ENCODE assay signal across 10 mouse cellular contexts in genomic region chr17:67252992-67253391, GRCm38 (mm10).
"Had no signal": no experiment of that assay in that cellular context is flagged by ENCODE, and none has a peak within 500 bp of the region (broad histone marks: within the 10 kb centered on the region; RNA-seq: fewer than 3 reads in every experiment).

No protein-coding gene starts in this region.

- H3K9me3 ChIP-seq: limb, embryonic 15.5 days; midbrain, embryonic 13.5 days; neural tube, embryonic 12.5 days had no signal

- H3K27ac ChIP-seq: kidney, postnatal 0 days; left cerebral cortex, adult 2 months; limb, embryonic 15.5 days; liver, embryonic 12.5 days; midbrain, embryonic 13.5 days; neural tube, embryonic 12.5 days had no signal

- DNase-seq: kidney, adult 11 months; spleen, adult 18-20 months; thymus, adult 18-20 months; thymus, postnatal 14 days had no signal

- H3K4me1 ChIP-seq: limb, embryonic 15.5 days; liver, embryonic 12.5 days; midbrain, embryonic 13.5 days; neural tube, embryonic 12.5 days had no signal

- H3K36me3 ChIP-seq: limb, embryonic 15.5 days; liver, embryonic 12.5 days; midbrain, embryonic 13.5 days; neural tube, embryonic 12.5 days had no signal

- ATAC-seq: liver, embryonic 12.5 days; midbrain, embryonic 13.5 days had no signal

- H3K27me3 ChIP-seq: limb, embryonic 15.5 days; liver, embryonic 12.5 days; midbrain, embryonic 13.5 days; neural tube, embryonic 12.5 days had no signal

- H3K9ac ChIP-seq: limb, embryonic 15.5 days; liver, embryonic 12.5 days; midbrain, embryonic 13.5 days; neural tube, embryonic 12.5 days had no signal

- H3K4me2 ChIP-seq: limb, embryonic 15.5 days; liver, embryonic 12.5 days; midbrain, embryonic 13.5 days; neural tube, embryonic 12.5 days had no signal

- H3K4me3 ChIP-seq: left cerebral cortex, adult 2 months; limb, embryonic 15.5 days; liver, embryonic 12.5 days; midbrain, embryonic 13.5 days; neural tube, embryonic 12.5 days had no signal
